Mouse (Mus musculus): ENCODE data around the gene Lpo.

DNA sequence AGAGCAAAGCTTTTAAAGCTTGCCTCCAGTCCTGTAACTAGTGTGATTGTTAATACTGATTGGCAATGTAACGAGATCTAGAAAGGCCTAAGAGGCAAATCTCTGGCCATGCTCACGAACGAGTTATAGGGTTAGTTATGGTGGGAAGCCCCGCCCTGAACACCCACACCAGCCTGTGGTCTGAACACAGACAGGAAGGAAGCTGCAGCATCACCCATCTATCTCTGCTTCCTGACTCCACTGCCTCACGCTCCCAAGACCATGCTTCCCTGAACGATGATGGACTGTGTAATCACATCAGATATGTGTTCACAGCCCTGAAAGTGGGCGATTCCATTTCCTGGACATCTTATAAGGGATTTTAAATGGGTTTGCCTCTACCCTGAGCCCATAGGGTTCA lies 19.9 kb downstream of the Lpo start:
- TF ChIP-seq CTCF (IDR thresholded peaks at IDR 0.05; ENCODE audit: extremely low read depth, insufficient read length, insufficient replicate concordance, low read depth, low read length) = no peak
- TF ChIP-seq POLR2A (IDR thresholded peaks at IDR 0.05; ENCODE audit: low read depth, low read length) = no peak

Measured in small intestine, adult 2 months (tissue).